Mouse (Mus musculus): Measurements from ENCODE around the gene Trim23. TPM values are rescaled to one million over a fixed set of nuclear protein-coding genes. Genes with fewer than 3 reads are reported as not detected.
"Not testable (repeated sequence)": the region's sequence is repeated elsewhere in the genome, so short reads cannot be mapped to it uniquely, and the experiment has no call there.

The Trim23 gene
- total RNA-seq (2021): 10 to 100 TPM; 55.7 to 60.7 TPM

- DNase-seq: peak; percentile 96
Measured at GRCm38 (mm10) chr13:104178650-104179121, at the start of gene Trim23. Gene Trim23, plus strand, starts transcription at chr13:104178797.

- no peak for DNase-seq
Measured at GRCm38 (mm10) chr13:104132561-104132960, 46.0 kb upstream of the Trim23 start.

- no peak for DNase-seq
Measured at GRCm38 (mm10) chr13:104134510-104135085, 44.0 kb upstream of the Trim23 start.

- peak; percentile 66 to 72 for DNase-seq
Measured at GRCm38 (mm10) chr13:104139369-104140209, 39.0 kb upstream of the Trim23 start.

- DNase-seq: no peak
Measured at GRCm38 (mm10) chr13:104144871-104145270, 33.7 kb upstream of the Trim23 start.

- no peak for DNase-seq
Measured at GRCm38 (mm10) chr13:104145646-104146045, 33.0 kb upstream of the Trim23 start.

GRCm38 (mm10) chr13:104154180-104154579 is 24.4 kb upstream of the Trim23 start:
- no peak for DNase-seq

GRCm38 (mm10) chr13:104155106-104155505 is 23.5 kb upstream of the Trim23 start:
- no peak for DNase-seq

GRCm38 (mm10) chr13:104155686-104156085 is 22.9 kb upstream of the Trim23 start:
- no peak for DNase-seq

GRCm38 (mm10) chr13:104171711-104172110 is 6.9 kb upstream of the Trim23 start:
- no peak for DNase-seq

GRCm38 (mm10) chr13:104172498-104172897 is 6.1 kb upstream of the Trim23 start:
- DNase-seq: no peak

GRCm38 (mm10) chr13:104176874-104177273 is 1.7 kb upstream of the Trim23 start:
- no peak for DNase-seq

GRCm38 (mm10) chr13:104177796-104178649 is 574 bp upstream of the Trim23 start, which contains the start of gene Trappc13:
Gene Trappc13, minus strand, starts transcription at chr13:104178469.
- DNase-seq: no peak

- no peak for DNase-seq
Measured at GRCm38 (mm10) chr13:104179176-104179888, 735 bp downstream of the Trim23 start.

- DNase-seq: no peak
Measured at GRCm38 (mm10) chr13:104187357-104187756, 8.8 kb downstream of the Trim23 start.

- DNase-seq: not testable (repeated sequence)
Measured at GRCm38 (mm10) chr13:104195891-104196290, 17.3 kb downstream of the Trim23 start.

- no peak for DNase-seq
Measured at GRCm38 (mm10) chr13:104204313-104204712, 25.7 kb downstream of the Trim23 start.

GRCm38 (mm10) chr13:104227478-104227877 is 48.9 kb downstream of the Trim23 start:
- DNase-seq: no peak

GRCm38 (mm10) chr13:104228384-104229066 is 49.9 kb downstream of the Trim23 start, which contains the start of the genes Cenpk and Ppwd1:
Gene Cenpk, plus strand, starts transcription at chr13:104228611.
Gene Ppwd1, minus strand, starts transcription at chr13:104228843.
- peak; percentile 95 to 97 for DNase-seq

GRCm38 (mm10) chr13:104229181-104229580 is 50.6 kb downstream of the Trim23 start:
- DNase-seq: no peak
